Comparison of ENCODE assay signal across 22 mouse cellular contexts in genomic region chr4:145135473-145135872, GRCm38 (mm10).
"Had no signal": no experiment of that assay in that cellular context is flagged by ENCODE, and none has a peak within 500 bp of the region (broad histone marks: within the 10 kb centered on the region; RNA-seq: fewer than 3 reads in every experiment).

No protein-coding gene starts in this region.

- H3K4me1 ChIP-seq: heart, embryonic 10.5 days; hindbrain, embryonic 10.5 days; hindbrain, embryonic 12.5 days; intestine, embryonic 15.5 days; limb, embryonic 13.5 days had no signal

- DNase-seq: gastrocnemius, postnatal 25 days; heart, adult 18-20 months; heart, postnatal 10 days; heart, postnatal 4 days; kidney, adult 18-20 months; kidney, adult 8-10 months; kidney, postnatal 10 days; kidney, postnatal 25 days; kidney, postnatal 4 days had no signal

- H3K4me2 ChIP-seq: heart, embryonic 12.5 days; hindbrain, embryonic 12.5 days; hindbrain, embryonic 14.5 days; intestine, embryonic 15.5 days; limb, embryonic 13.5 days; limb, embryonic 15.5 days had no signal

- ATAC-seq: hindbrain, embryonic 16.5 days; inflammation-experienced regulatory T-cells, adult 6 months; intestine, embryonic 15.5 days; intestine, postnatal 0 days had no signal

- H3K27me3 ChIP-seq: heart, embryonic 12.5 days; hindbrain, embryonic 12.5 days; intestine, embryonic 15.5 days; limb, embryonic 13.5 days; limb, embryonic 15.5 days had no signal

- H3K27ac ChIP-seq: heart, embryonic 10.5 days; hindbrain, embryonic 10.5 days; hindbrain, embryonic 12.5 days; hindbrain, embryonic 14.5 days; intestine, embryonic 15.5 days; layer of hippocampus, adult 2 months; left cerebral cortex, adult 2 months; limb, embryonic 13.5 days; limb, embryonic 15.5 days had no signal

- H3K9ac ChIP-seq: heart, embryonic 12.5 days; hindbrain, embryonic 12.5 days; hindbrain, embryonic 14.5 days; intestine, embryonic 15.5 days; limb, embryonic 13.5 days; limb, embryonic 15.5 days had no signal

- H3K4me3 ChIP-seq: heart, embryonic 10.5 days; heart, embryonic 12.5 days; hindbrain, embryonic 10.5 days; hindbrain, embryonic 12.5 days; intestine, embryonic 15.5 days; layer of hippocampus, adult 2 months; left cerebral cortex, adult 2 months; limb, embryonic 13.5 days; limb, embryonic 15.5 days had no signal

- H3K9me3 ChIP-seq: heart, embryonic 10.5 days; heart, embryonic 12.5 days; hindbrain, embryonic 10.5 days; hindbrain, embryonic 12.5 days; intestine, embryonic 15.5 days; limb, embryonic 13.5 days; limb, embryonic 15.5 days had no signal
